Mouse (Mus musculus) layer of hippocampus, postnatal 10 days (tissue): ENCODE measurements around the gene Tenm4. TPM values are rescaled to one million over a fixed set of nuclear protein-coding genes. Genes with fewer than 3 reads are reported as not detected.

ENCODE experiments used
- DNase-seq, 2 experiments: peaks; one replicate each; pipeline ENCODE4 v3.0.0; 2021; ENCODE audit warnings: low spot score in 2 of 2
- total RNA-seq, 2 experiments: library from RNA; stranded (reverse); gene quantifications; 2 replicates each; pipeline ENCODE4 v1.2.3; 2021

Gene Tenm4
- total RNA-seq, 2 experiments from 2014 or later: 130 to 149 TPM

- DNase-seq: no peak
Measured at GRCm38 (mm10) chr7:96466761-96467160, 295.7 kb downstream of the Tenm4 start.

GRCm38 (mm10) chr7:96470821-96471220 is 299.8 kb downstream of the Tenm4 start:
- DNase-seq: peak in 1 of 2 experiments; percentile 40

- peak; percentile 60 to 71 for DNase-seq
Measured at GRCm38 (mm10) chr7:96474560-96475089, 303.6 kb downstream of the Tenm4 start.

GRCm38 (mm10) chr7:96476987-96477613 is 306.1 kb downstream of the Tenm4 start:
- no peak for DNase-seq

- no peak for DNase-seq
Measured at GRCm38 (mm10) chr7:96479139-96479538, 308.1 kb downstream of the Tenm4 start.

GRCm38 (mm10) chr7:96480351-96480983 is 309.4 kb downstream of the Tenm4 start:
- DNase-seq: no peak

- no peak for DNase-seq
Measured at GRCm38 (mm10) chr7:96482953-96483352, 311.9 kb downstream of the Tenm4 start.

GRCm38 (mm10) chr7:96484006-96484581 is 313.0 kb downstream of the Tenm4 start:
- no peak for DNase-seq

GRCm38 (mm10) chr7:96489348-96490076 is 318.5 kb downstream of the Tenm4 start:
- DNase-seq: no peak

- no peak for DNase-seq
Measured at GRCm38 (mm10) chr7:96491896-96492295, 320.9 kb downstream of the Tenm4 start.

- no peak for DNase-seq
Measured at GRCm38 (mm10) chr7:96492696-96493095, 321.6 kb downstream of the Tenm4 start.

- no peak for DNase-seq
Measured at GRCm38 (mm10) chr7:96494057-96494456, 323.0 kb downstream of the Tenm4 start.

GRCm38 (mm10) chr7:96500108-96500507 is 329.1 kb downstream of the Tenm4 start:
- DNase-seq: peak in 1 of 2 experiments; percentile 45

- no peak for DNase-seq
Measured at GRCm38 (mm10) chr7:96500797-96501196, 329.8 kb downstream of the Tenm4 start.

GRCm38 (mm10) chr7:96502321-96502973 is 331.4 kb downstream of the Tenm4 start:
- no peak for DNase-seq

GRCm38 (mm10) chr7:96505538-96505937 is 334.5 kb downstream of the Tenm4 start:
- no peak for DNase-seq

- DNase-seq: no peak
Measured at GRCm38 (mm10) chr7:96507046-96507445, 336.0 kb downstream of the Tenm4 start.

- DNase-seq: no peak
Measured at GRCm38 (mm10) chr7:96510396-96510795, 339.4 kb downstream of the Tenm4 start.

GRCm38 (mm10) chr7:96511018-96511609 is 340.1 kb downstream of the Tenm4 start:
- no peak for DNase-seq

- no peak for DNase-seq
Measured at GRCm38 (mm10) chr7:96511953-96512511, 341.0 kb downstream of the Tenm4 start.
